Mouse (Mus musculus) CH12.LX (cell line): ENCODE data around the gene Cerkl. TPM values are rescaled to one million over a fixed set of nuclear protein-coding genes. Genes with fewer than 3 reads are reported as not detected.

Experiments
- DNase-seq: peaks from one replicate; pipeline ENCODE4 v3.0.0-alpha.2; 2013; ENCODE audit errors: extremely low read depth
- H3K27ac ChIP-seq: 2 replicates; pipeline ENCODE4 v1.5.1; 2012; ENCODE audit warnings: low read depth, mild to moderate bottlenecking, control low read depth, moderate library complexity; ENCODE audit not compliant: insufficient read depth
- H3K27me3 ChIP-seq: replicated peaks from 2 replicates; pipeline ENCODE3; 2012; ENCODE audit warnings: inconsistent platforms
- H3K36me3 ChIP-seq, 2 experiments: replicated peaks in 1 of 2; 2 replicates each; pipeline versions ENCODE3 to v1.6.1; 2012; ENCODE audit warnings: inconsistent platforms in 1 of 2, low read length in 1 of 2, mild to moderate bottlenecking in 1 of 2, mixed read lengths in 1 of 2, moderate library complexity in 1 of 2; ENCODE audit not compliant: control insufficient read depth in 1 of 2, insufficient read depth in 1 of 2
- H3K4me1 ChIP-seq, 2 experiments: 2 replicates each; pipeline ENCODE4 v1.6.1; 2012; ENCODE audit warnings: inconsistent platforms in 1 of 2, moderate library complexity in 1 of 2; ENCODE audit not compliant: insufficient read depth in 2 of 2, control insufficient read depth in 1 of 2
- H3K4me2 ChIP-seq: 2 replicates; pipeline ENCODE4 v1.6.1; 2012; ENCODE audit warnings: low read depth, mild to moderate bottlenecking, control low read depth; ENCODE audit not compliant: poor library complexity, insufficient read depth, severe bottlenecking
- H3K4me3 ChIP-seq, 3 experiments: fragments of 150-350 bp in 1 of 3; sonication (generic) in 1 of 3; replicated peaks in 1 of 3; 2 replicates each; pipeline versions ENCODE3 to v1.5.1; 2011 to 2012; ENCODE audit warnings: low read depth in 2 of 3, low read length in 2 of 3, mild to moderate bottlenecking in 2 of 3, moderate library complexity in 2 of 3, control low read depth in 1 of 3, improper control_type of control experiment in 1 of 3, inconsistent platforms in 1 of 3, mixed read lengths in 1 of 3; ENCODE audit not compliant: poor library complexity in 1 of 3
- H3K79me2 ChIP-seq: replicated peaks from 2 replicates; pipeline ENCODE4 v1.6.1; 2012; ENCODE audit warnings: mild to moderate bottlenecking, moderate library complexity; ENCODE audit not compliant: control insufficient read depth, poor library complexity, insufficient read depth, severe bottlenecking; ENCODE audit errors: extremely low read depth
- H3K9ac ChIP-seq: 2 replicates; pipeline ENCODE4 v1.6.1; 2012; ENCODE audit warnings: low read depth, mild to moderate bottlenecking, control low read depth, moderate library complexity; ENCODE audit not compliant: insufficient read depth
- H3K9me3 ChIP-seq: replicated peaks from 2 replicates; pipeline ENCODE3; 2012; ENCODE audit warnings: low read length, inconsistent platforms, mixed read lengths
- BHLHE40 ChIP-seq: IDR thresholded peaks from 2 replicates; pipeline ENCODE4 v1.6.1; 2011; ENCODE audit warnings: mild to moderate bottlenecking, low read depth, low read length, improper control_type of control experiment
- CHD1 ChIP-seq: IDR thresholded peaks from 2 replicates; pipeline ENCODE4 v1.6.1; 2012; ENCODE audit warnings: low read depth, low read length, improper control_type of control experiment, inconsistent platforms
- CHD2 ChIP-seq: IDR thresholded peaks from 2 replicates; pipeline ENCODE4 v1.6.1; 2011; ENCODE audit warnings: low read length, improper control_type of control experiment
- ETS1 ChIP-seq: conservative IDR thresholded peaks from 2 replicates; pipeline ENCODE4 v1.6.1; 2012; ENCODE audit warnings: low read depth, mild to moderate bottlenecking, inconsistent platforms, low read length, improper control_type of control experiment, moderate library complexity
- JUN ChIP-seq: IDR thresholded peaks from 2 replicates; pipeline ENCODE4 v1.6.1; 2011; ENCODE audit warnings: low read depth, mild to moderate bottlenecking, low read length, improper control_type of control experiment, moderate library complexity; ENCODE audit not compliant: insufficient read depth
- KAT2A ChIP-seq: IDR thresholded peaks from 2 replicates; pipeline ENCODE4 v1.6.1; 2012; ENCODE audit warnings: low read length, improper control_type of control experiment, inconsistent platforms; ENCODE audit not compliant: insufficient replicate concordance
- MAX ChIP-seq: IDR thresholded peaks from 2 replicates; pipeline ENCODE4 v1.6.1; 2011; ENCODE audit warnings: low read length, improper control_type of control experiment
- MEF2A ChIP-seq: IDR thresholded peaks from 2 replicates; pipeline ENCODE4 v1.6.1; 2014; ENCODE audit warnings: low read depth, mild to moderate bottlenecking, inconsistent platforms, low read length, improper control_type of control experiment, borderline replicate concordance
- NELFE ChIP-seq: IDR thresholded peaks from 2 replicates; pipeline ENCODE4 v1.6.1; 2011; ENCODE audit warnings: low read depth, low read length, improper control_type of control experiment
- NRF1 ChIP-seq: IDR thresholded peaks from 2 replicates; pipeline ENCODE4 v1.6.1; 2014; ENCODE audit warnings: low read depth, mild to moderate bottlenecking, inconsistent platforms, low read length, improper control_type of control experiment, moderate library complexity
- PAX5 ChIP-seq: IDR thresholded peaks from 2 replicates; pipeline ENCODE4 v1.6.1; 2012; ENCODE audit warnings: low read length, inconsistent platforms, mixed read lengths
- POLR2A ChIP-seq: IDR thresholded peaks from 2 replicates; pipeline ENCODE4 v1.6.1; 2011; ENCODE audit warnings: low read depth, mild to moderate bottlenecking, improper control_type of control experiment, low read length
- POLR2AphosphoS2 ChIP-seq: IDR thresholded peaks from 2 replicates; pipeline ENCODE4 v1.6.1; 2011; ENCODE audit warnings: low read depth, low read length, improper control_type of control experiment
- RAD21 ChIP-seq: IDR thresholded peaks from 2 replicates; pipeline ENCODE4 v1.6.1; 2011; ENCODE audit warnings: low read depth, mild to moderate bottlenecking, low read length, improper control_type of control experiment, moderate library complexity
- RCOR1 ChIP-seq: conservative IDR thresholded peaks from 2 replicates; pipeline ENCODE4 v1.6.1; 2012; ENCODE audit warnings: low read depth, mild to moderate bottlenecking, inconsistent platforms, low read length, improper control_type of control experiment
- SIN3A ChIP-seq: IDR thresholded peaks from 2 replicates; pipeline ENCODE4 v1.6.1; 2012; ENCODE audit warnings: low read length, improper control_type of control experiment, inconsistent platforms
- SMC3 ChIP-seq: IDR thresholded peaks from 2 replicates; pipeline ENCODE4 v1.6.1; 2011; ENCODE audit warnings: low read depth, low read length, improper control_type of control experiment
- TBP ChIP-seq: conservative IDR thresholded peaks from 2 replicates; pipeline ENCODE4 v1.6.1; 2011; ENCODE audit warnings: low read depth, low read length, improper control_type of control experiment
- USF2 ChIP-seq: conservative IDR thresholded peaks from 2 replicates; pipeline ENCODE4 v1.6.1; 2011; ENCODE audit warnings: low read depth, low read length, improper control_type of control experiment
- ZC3H11A ChIP-seq: IDR thresholded peaks from 2 replicates; pipeline ENCODE4 v1.6.1; 2012; ENCODE audit warnings: low read depth, mild to moderate bottlenecking, inconsistent platforms, low read length, improper control_type of control experiment
- ZNF384 ChIP-seq: IDR thresholded peaks from 2 replicates; pipeline ENCODE4 v1.6.1; 2012; ENCODE audit warnings: low read depth, low read length, improper control_type of control experiment, inconsistent platforms
- dilution Hi-C: fragments of 300-500 bp; cut with MboI; formaldehyde crosslinking; loops from 2 replicates; pipeline ENCODE4 v1.14.3; 2020; ENCODE audit warnings: low sequenced_read_pairs; ENCODE audit not compliant: extremely low pct_unique_long_range_greater_than_20kb, extremely low pct_ligation_motif_present
- in situ Hi-C: fragments of 300-500 bp; cut with MboI; formaldehyde crosslinking; loops from 3 replicates; pipeline ENCODE4 v1.14.3; 2019; ENCODE audit warnings: low sequenced_read_pairs, low pct_ligation_motif_present, low pct_unique_long_range_greater_than_20kb, mixed read lengths
- polyA plus RNA-seq: library from polyadenylated mRNA; unstranded; fragments of >175 nt; gene quantifications from 2 replicates; pipeline ENCODE4 v1.2.1, GENCODE M21; 2012; ENCODE audit warnings: low read depth; ENCODE audit not compliant: insufficient read length
- total RNA-seq, 2 experiments: library from RNA; depleted of rRNA; stranded (reverse); fragments of 300-350 nt in 1 of 2; fragments of >200 nt in 1 of 2; gene quantifications; 2 replicates each; pipeline ENCODE4 v1.2.3; 2012 to 2014

The Cerkl gene
- total and polyA plus RNA-seq, 3 experiments = 10.9 to 19.6 (median 15.6) TPM

- H3K4me3 ChIP-seq = no peak overlapping the region
- in situ Hi-C loops = no loop called here
Observed at GRCm38 (mm10) chr2:79455646-79456045, 939 bp downstream of the Cerkl start.

GRCm38 (mm10) chr2:79454786-79455446, 1.7 kb downstream of the Cerkl start:
- H3K79me2 ChIP-seq = no peaks in the 10 kb centered on the region
- DNase-seq = no peak
- no peak for TF ChIP-seq CHD1
- TF ChIP-seq ZNF384 = no peak
- no peak for TF ChIP-seq TBP
- no peak for TF ChIP-seq SIN3A
- no peak for TF ChIP-seq KAT2A
- TF ChIP-seq POLR2AphosphoS2 = no peak
- TF ChIP-seq CHD2 = no peak
- no peak for TF ChIP-seq POLR2A
- TF ChIP-seq RCOR1 = no peak
- TF ChIP-seq NRF1 = no peak
- TF ChIP-seq NELFE = no peak
- no peak for TF ChIP-seq ETS1
- TF ChIP-seq MAX = no peak
- TF ChIP-seq MEF2A = no peak
- no peak for TF ChIP-seq RAD21
- TF ChIP-seq JUN = no peak
- H3K4me2 ChIP-seq = no peak overlapping the region
- H3K27ac ChIP-seq = no peak overlapping the region
- no peaks in the 10 kb centered on the region for H3K9me3 ChIP-seq
- peaks cover 0 to 7% of the 10 kb centered on the region in 2 experiments; a peak in 2 of 4 replicates for H3K4me1 ChIP-seq
- no peak overlapping the region for H3K9ac ChIP-seq
- dilution Hi-C loops (no loop called here), in situ Hi-C loops (no loop called here)
- no peaks in the 10 kb centered on the region for H3K27me3 ChIP-seq
- H3K36me3 ChIP-seq = no peaks in the 10 kb centered on the region
- no peak overlapping the region for H3K4me3 ChIP-seq

More at GRCm38 (mm10) chr2:79455646-79456045, 939 bp downstream of the Cerkl start:
- no peaks in the 10 kb centered on the region for H3K27me3 ChIP-seq
- H3K9ac ChIP-seq = no peak overlapping the region
- no peak overlapping the region for H3K27ac ChIP-seq
- no peaks in the 10 kb centered on the region for H3K9me3 ChIP-seq
- TF ChIP-seq CHD2 (no peak), TBP (no peak), SMC3 (no peak), RAD21 (no peak), MEF2A (no peak), JUN (no peak), BHLHE40 (no peak), USF2 (no peak), KAT2A (no peak), SIN3A (no peak), ZC3H11A (no peak), CHD1 (no peak), PAX5 (no peak)
- H3K4me2 ChIP-seq = no peak overlapping the region
- no peaks in the 10 kb centered on the region for H3K36me3 ChIP-seq
- peaks cover 0 to 5% of the 10 kb centered on the region in 2 experiments; a peak in 2 of 4 replicates for H3K4me1 ChIP-seq
- DNase-seq = no peak
- dilution Hi-C loops = no loop called here
- H3K79me2 ChIP-seq = no peaks in the 10 kb centered on the region
